Mouse (Mus musculus) lung, embryonic 14.5 days (tissue): ENCODE measurements around the gene Elp5. TPM values are rescaled to one million over a fixed set of nuclear protein-coding genes. Genes with fewer than 3 reads are reported as not detected.

Experiments used
- ATAC-seq: fragments of 200-750 bp; cut with Nextera tagmentation; 2 replicates; pipeline ENCODE4 v1.8.0; 2017; ENCODE audit warnings: mild to moderate bottlenecking, moderate TSS enrichment, moderate library complexity; ENCODE audit not compliant: insufficient read depth
- DNase-seq: peaks from one replicate; pipeline ENCODE4 v3.0.0-alpha.2; 2015
- H3K27ac ChIP-seq: fragments of 300-500 bp; sonication (generic); 2 replicates; pipeline ENCODE4 v1.5.1; 2014; ENCODE audit warnings: low read depth, mild to moderate bottlenecking, moderate library complexity
- H3K27me3 ChIP-seq: fragments of 300-500 bp; sonication (generic); 2 replicates; pipeline ENCODE4 v1.6.1; 2014; ENCODE audit warnings: low read length, control low read depth; ENCODE audit not compliant: insufficient read depth
- H3K36me3 ChIP-seq: fragments of 300-500 bp; sonication (generic); 2 replicates; pipeline ENCODE4 v1.6.1; 2014; ENCODE audit warnings: control low read depth; ENCODE audit not compliant: insufficient read depth
- H3K4me1 ChIP-seq: fragments of 300-500 bp; sonication (generic); 2 replicates; pipeline ENCODE4 v1.6.1; 2014; ENCODE audit warnings: antibody characterized with exemption, control low read depth; ENCODE audit not compliant: insufficient read depth
- H3K4me2 ChIP-seq: fragments of 300-500 bp; sonication (generic); 2 replicates; pipeline ENCODE4 v1.6.1; 2014; ENCODE audit warnings: mild to moderate bottlenecking
- H3K4me3 ChIP-seq: fragments of 300-500 bp; sonication (generic); 2 replicates; pipeline ENCODE4 v1.5.1; 2014; ENCODE audit warnings: low read depth, low read length
- H3K9ac ChIP-seq: fragments of 300-500 bp; sonication (generic); 2 replicates; pipeline ENCODE4 v1.6.1; 2014
- H3K9me3 ChIP-seq: fragments of 300-500 bp; sonication (generic); 2 replicates; pipeline ENCODE4 v1.6.1; 2016; ENCODE audit warnings: low read depth, low read length, control low read depth
- CTCF ChIP-seq: IDR thresholded peaks from 2 replicates; pipeline ENCODE4 v1.5.1; 2016; ENCODE audit warnings: antibody characterized with exemption, low read depth
- WGBS: fragments of 180-500 bp; shearing (Covaris S2); extraction: QIAGEN DNeasy Blood & Tissue Kit; methylation state at CpG from one replicate; pipeline ENCODE4 v1.1.7; 2014; 5-methylcytosine and 5-hydroxymethylcytosine counted together
- polyA plus RNA-seq: library from polyadenylated mRNA; unstranded; fragments of >200 nt; fragmentation: Nextera tagmentation; extraction: Ambion mirVana; gene quantifications from 2 replicates; pipeline ENCODE4 v1.2.1, GENCODE M21; 2014

Gene Elp5
- polyA plus RNA-seq, 1 experiment from 2014 or later = 113 TPM

DNA sequence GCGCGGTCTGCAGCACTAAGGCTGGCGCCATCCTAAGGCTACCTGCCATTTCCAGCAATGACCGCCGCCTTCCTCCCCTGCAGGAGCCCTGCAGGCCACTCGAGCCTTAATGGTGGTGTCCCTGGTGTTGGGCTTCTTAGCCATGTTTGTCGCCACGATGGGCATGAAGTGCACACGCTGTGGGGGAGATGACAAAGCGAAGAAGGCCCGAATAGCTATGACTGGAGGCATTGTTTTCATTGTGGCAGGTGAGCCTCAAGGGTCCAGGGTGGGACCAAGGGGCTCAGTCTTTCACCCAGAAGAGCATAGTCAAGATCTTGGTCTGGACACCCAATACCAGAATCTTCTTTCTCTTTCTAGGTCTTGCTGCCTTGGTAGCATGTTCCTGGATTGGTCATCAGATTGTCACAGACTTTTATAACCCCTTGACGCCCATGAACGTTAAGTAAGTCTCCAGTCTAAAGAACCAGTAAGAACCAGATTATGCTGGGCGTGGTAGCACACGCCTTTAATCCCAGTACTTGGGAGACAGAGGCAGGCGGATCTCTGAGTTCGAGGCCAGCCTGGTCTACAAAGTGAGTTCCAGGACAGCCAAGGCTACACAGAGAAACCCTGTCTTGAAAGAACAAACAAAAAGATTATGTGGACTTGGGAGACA lies 15.3 kb downstream of the Elp5 start:
- H3K27me3 ChIP-seq = peaks cover 39% of the 10 kb centered on the region

DNA sequence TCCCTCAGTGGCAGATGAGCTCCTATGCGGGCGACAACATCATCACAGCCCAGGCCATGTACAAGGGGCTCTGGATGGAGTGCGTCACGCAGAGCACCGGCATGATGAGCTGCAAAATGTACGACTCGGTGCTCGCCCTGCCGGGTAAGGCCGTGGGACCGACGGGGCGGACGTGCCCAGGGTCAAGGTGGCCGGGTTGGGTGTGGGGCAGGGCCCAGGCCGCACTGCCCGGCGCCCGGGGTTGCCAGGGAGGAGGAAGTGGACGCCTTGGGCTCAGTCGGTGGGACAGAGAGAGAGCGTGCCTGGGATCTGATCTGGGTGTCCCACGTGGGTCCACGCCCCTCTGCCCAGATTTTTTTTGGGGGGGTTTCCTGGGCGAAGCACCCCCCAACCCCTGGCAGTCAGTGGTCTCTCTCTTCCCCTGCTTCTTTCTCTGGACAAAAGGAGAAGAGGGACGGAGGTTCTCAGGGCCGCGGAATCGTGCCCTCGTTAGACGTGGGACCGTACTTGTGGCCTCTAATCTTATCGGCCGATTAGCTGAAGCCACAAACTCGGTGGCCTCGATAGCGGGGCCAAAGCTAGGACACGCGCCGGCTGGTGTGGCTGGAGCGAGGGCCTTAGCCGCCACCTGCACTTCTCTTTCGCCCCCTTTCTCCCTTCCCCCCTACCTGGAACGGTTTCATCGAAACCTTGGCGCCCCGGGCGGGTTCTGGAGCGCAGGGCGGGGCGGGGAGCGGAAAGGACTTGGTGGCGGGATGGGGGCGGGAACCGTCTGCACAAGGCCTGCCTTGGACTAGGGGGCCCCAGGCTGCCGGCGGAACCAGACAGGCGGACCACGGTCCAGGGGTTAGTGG lies 16.1 kb downstream of the Elp5 start:
- Histone ChIP-seq H3K9ac (peak overlapping the region; percentile 61), H3K4me1 (no peaks in the 10 kb centered on the region), H3K4me2 (peak overlapping the region; percentile 70), H3K27me3 (peaks cover 39% of the 10 kb centered on the region), H3K9me3 (no peaks in the 10 kb centered on the region), H3K36me3 (peaks cover 27% of the 10 kb centered on the region), H3K27ac (peak overlapping the region; percentile 88), H3K4me3 (peak overlapping the region; percentile 48)
- DNase-seq = peak; percentile 64
- 1% methylated on average over 58 of the region's 59 CpGs for WGBS
- TF ChIP-seq CTCF = no peak
- ATAC-seq = peak; percentile 78

More for the DNA sequence above, 15.3 kb downstream of the Elp5 start:
- Histone ChIP-seq H3K27ac (peak overlapping the region; percentile 88), H3K4me2 (peak overlapping the region; percentile 70), H3K9ac (peak overlapping the region; percentile 61), H3K4me3 (peak overlapping the region; percentile 48), H3K4me1 (no peaks in the 10 kb centered on the region), H3K36me3 (peaks cover 32% of the 10 kb centered on the region), H3K9me3 (no peaks in the 10 kb centered on the region)
- no peak for DNase-seq
- TF ChIP-seq CTCF = 0 out of 2 replicates have a peak, but pooled peaks have one; percentile 3
- no peak for ATAC-seq
- 32% methylated on average over 17 of the region's 17 CpGs for WGBS

DNA sequence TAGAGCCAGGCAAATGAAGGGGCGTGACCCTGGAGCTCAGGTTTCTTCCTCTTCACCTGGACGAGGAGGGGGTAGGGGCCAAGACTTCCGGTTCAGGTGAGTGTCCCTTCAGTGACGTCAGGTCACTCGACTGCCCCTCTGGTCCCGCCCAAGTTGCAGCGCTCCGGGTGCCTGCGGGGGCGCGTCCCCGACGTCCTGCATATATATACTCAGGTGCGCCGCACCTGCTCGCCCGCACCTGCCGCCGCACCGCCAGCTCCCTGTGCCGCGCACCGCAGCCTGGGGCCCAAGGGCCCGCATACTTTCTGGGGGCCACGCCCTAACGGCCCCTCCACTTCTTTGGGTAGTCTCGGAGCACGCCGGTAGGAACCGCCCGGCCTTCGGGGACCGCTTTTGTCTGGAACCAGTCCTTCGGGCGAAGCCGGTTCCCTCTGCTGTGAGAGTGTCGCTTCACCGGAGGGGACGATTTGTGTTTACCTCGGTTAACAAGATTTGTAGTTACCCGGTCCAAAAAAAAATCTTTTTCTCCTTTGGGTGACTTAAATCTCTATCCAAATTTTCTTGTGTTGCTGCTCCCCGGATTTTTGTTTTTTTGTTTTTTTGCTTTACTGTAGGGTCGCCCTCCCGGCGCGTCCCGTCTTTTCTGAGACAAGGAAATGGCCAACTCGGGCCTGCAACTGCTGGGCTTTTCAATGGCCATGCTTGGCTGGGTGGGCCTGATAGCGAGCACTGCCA lies 16.9 kb downstream of the Elp5 start:
- no peaks in the 10 kb centered on the region for H3K4me1 ChIP-seq
- ATAC-seq (peak; percentile 45), DNase-seq (peak; percentile 83)
- H3K27ac ChIP-seq = peak overlapping the region; percentile 88
- no peak for TF ChIP-seq CTCF
- peaks cover 39% of the 10 kb centered on the region for H3K27me3 ChIP-seq
- H3K4me2 ChIP-seq = peak overlapping the region; percentile 70
- H3K9ac ChIP-seq = peak overlapping the region; percentile 61
- 2% methylated on average over 49 of the region's 49 CpGs for WGBS
- H3K9me3 ChIP-seq = no peaks in the 10 kb centered on the region
- H3K36me3 ChIP-seq = peaks cover 25% of the 10 kb centered on the region
- peak overlapping the region; percentile 48 for H3K4me3 ChIP-seq

DNA sequence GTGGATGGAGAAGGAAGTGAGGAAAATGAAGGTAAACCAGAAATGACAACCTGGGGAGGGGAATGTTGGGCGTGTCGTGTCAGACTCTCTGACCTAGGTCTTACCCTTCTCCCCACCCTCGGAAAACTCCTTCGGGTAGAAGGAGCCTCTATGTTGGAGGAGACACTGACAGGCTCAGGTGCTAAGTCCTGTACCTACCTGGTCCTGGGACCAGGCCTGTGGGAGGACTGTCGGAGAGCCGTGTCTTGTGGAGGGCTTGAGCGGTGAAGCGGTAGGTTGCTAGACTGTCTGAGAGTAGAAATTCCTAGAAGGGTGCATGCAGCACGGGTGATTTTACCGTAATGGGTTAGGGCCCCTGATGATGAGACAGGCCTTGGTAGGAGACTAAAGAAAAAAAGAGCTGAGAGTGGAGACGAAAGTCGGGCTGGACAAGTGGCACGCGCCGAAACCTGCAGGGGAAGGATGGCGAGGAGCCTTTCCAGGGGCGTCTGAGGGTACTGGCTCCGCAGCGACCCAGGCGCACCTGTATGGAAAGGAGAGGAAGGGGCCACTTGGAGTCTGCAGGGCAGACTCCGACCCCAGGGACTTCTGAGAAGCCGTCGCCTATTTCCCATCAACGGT lies 17.6 kb downstream of the Elp5 start, which contains the start of gene Cldn7:
Cldn7 (plus strand) TSS at position 130 of the 621 bp plus-strand sequence.
- Histone ChIP-seq H3K36me3 (peaks cover 18% of the 10 kb centered on the region), H3K4me2 (peak within 1 kb of the TSS; percentile 70), H3K9ac (peak within 1 kb of the TSS; percentile 61), H3K4me3 (peak within 1 kb of the TSS; percentile 48), H3K9me3 (no peaks in the 10 kb centered on the region), H3K4me1 (no peaks in the 10 kb centered on the region), H3K27me3 (peaks cover 39% of the 10 kb centered on the region), H3K27ac (peak within 1 kb of the TSS; percentile 88)
- DNase-seq = no peak
- ATAC-seq = peak; percentile 19; the same call in 1 of the 2 replicates
- 7% methylated on average over 24 of the region's 24 CpGs for WGBS
- TF ChIP-seq CTCF = no peak

DNA sequence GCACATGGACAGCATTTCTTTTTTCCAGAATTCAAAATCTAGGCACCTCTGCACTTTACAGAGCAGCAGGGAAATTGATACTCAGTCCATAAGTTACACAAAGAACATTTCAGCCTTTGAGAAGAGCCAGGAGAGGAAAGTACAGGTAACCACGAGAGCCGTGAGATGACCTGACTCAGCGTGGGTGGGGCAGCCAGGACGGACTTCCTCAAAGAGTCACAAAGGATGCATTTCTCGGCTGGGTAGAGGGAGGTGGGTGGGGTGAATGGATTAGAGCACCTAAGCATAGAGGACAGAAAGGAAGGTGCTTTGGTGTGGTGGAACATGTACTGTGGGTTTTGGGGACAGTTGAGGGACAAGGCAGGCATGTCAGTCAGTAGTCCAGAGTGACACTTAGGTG lies 20.5 kb downstream of the Elp5 start:
- no peak for TF ChIP-seq CTCF
- Histone ChIP-seq H3K4me3 (no peak overlapping the region), H3K4me2 (no peak overlapping the region), H3K27ac (no peak overlapping the region), H3K27me3 (peaks cover 30% of the 10 kb centered on the region), H3K36me3 (no peaks in the 10 kb centered on the region), H3K4me1 (no peaks in the 10 kb centered on the region), H3K9ac (no peak overlapping the region), H3K9me3 (no peaks in the 10 kb centered on the region)
- 45% methylated on average over 5 of the region's 5 CpGs for WGBS
- no peak for DNase-seq
- no peak for ATAC-seq

DNA sequence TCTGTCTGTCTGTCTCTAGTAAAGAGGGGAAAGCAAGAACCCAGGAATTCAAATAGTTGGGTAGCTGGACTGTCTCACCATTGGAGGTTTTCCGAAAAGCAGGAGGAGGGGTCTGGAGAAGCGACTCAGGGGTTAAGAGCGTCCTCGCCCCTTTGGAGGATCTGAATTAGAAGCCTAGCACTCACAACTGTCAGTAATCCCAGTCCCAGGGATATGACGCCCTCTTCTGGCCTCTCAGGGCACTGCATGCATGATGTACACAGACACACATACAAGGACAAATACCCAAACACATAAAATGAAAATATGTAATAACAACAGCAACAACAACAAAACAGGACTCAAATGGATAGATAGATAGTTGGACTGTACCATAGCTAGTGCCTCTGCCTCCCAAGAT lies 21.7 kb downstream of the Elp5 start:
- no peak overlapping the region for H3K27ac ChIP-seq
- no peak for ATAC-seq
- no peak overlapping the region for H3K4me2 ChIP-seq
- H3K36me3 ChIP-seq = no peaks in the 10 kb centered on the region
- no peaks in the 10 kb centered on the region for H3K9me3 ChIP-seq
- H3K4me1 ChIP-seq = no peaks in the 10 kb centered on the region
- no peak overlapping the region for H3K4me3 ChIP-seq
- peaks cover 19% of the 10 kb centered on the region for H3K27me3 ChIP-seq
- DNase-seq = peak; percentile 26
- TF ChIP-seq CTCF = peak; percentile 55
- WGBS = 31% methylated on average over 5 of the region's 5 CpGs
- no peak overlapping the region for H3K9ac ChIP-seq
